Mouse (Mus musculus) adrenal gland, adult 8-10 months (tissue): ENCODE measurements around the gene Mcrip1. TPM values are rescaled to one million over a fixed set of nuclear protein-coding genes. Genes with fewer than 3 reads are reported as not detected.
"Not testable (repeated sequence)": the region's sequence is repeated elsewhere in the genome, so short reads cannot be mapped to it uniquely, and the experiment has no call there.

Source experiments
- DNase-seq: peaks from one replicate; pipeline ENCODE4 v3.0.0; 2022
- total RNA-seq, 4 experiments: library from RNA; stranded (reverse); gene quantifications; 2 replicates each; pipeline ENCODE4 v1.2.4; 2022

Gene Mcrip1
- total RNA-seq, 4 experiments from 2014 or later, result 62.9 to 67.8 (median 65.3) TPM

GRCm38 (mm10) chr11:120574278-120574600 lies 24.7 kb upstream of the Mcrip1 start:
- no peak for DNase-seq

- DNase-seq, result no peak
Observed at GRCm38 (mm10) chr11:120573585-120574277, 24.2 kb upstream of the Mcrip1 start.

GRCm38 (mm10) chr11:120572752-120573584 lies 23.4 kb upstream of the Mcrip1 start, which contains the start of gene P4hb:
TSS of gene P4hb (minus strand) at chr11:120573253.
- DNase-seq, result peak; percentile 100

GRCm38 (mm10) chr11:120572417-120572751 lies 22.9 kb upstream of the Mcrip1 start:
- DNase-seq, result no peak

GRCm38 (mm10) chr11:120571754-120572416 lies 22.4 kb upstream of the Mcrip1 start:
- no peak for DNase-seq

GRCm38 (mm10) chr11:120571122-120571521 lies 21.6 kb upstream of the Mcrip1 start:
- no peak for DNase-seq

GRCm38 (mm10) chr11:120568324-120568723 lies 18.8 kb upstream of the Mcrip1 start:
- no peak for DNase-seq

- DNase-seq, result no peak
Observed at GRCm38 (mm10) chr11:120565114-120565513, 15.6 kb upstream of the Mcrip1 start.

GRCm38 (mm10) chr11:120562949-120563348 lies 13.4 kb upstream of the Mcrip1 start:
- DNase-seq, result no peak

GRCm38 (mm10) chr11:120560952-120561728 lies 11.6 kb upstream of the Mcrip1 start:
- DNase-seq, result no peak

GRCm38 (mm10) chr11:120558843-120559242 lies 9.3 kb upstream of the Mcrip1 start:
- DNase-seq, result not testable (repeated sequence)

- DNase-seq, result peak; percentile 67
Observed at GRCm38 (mm10) chr11:120555260-120555659, 5.7 kb upstream of the Mcrip1 start.

GRCm38 (mm10) chr11:120554834-120555233 lies 5.3 kb upstream of the Mcrip1 start:
- peak; percentile 67 for DNase-seq

- no peak for DNase-seq
Observed at GRCm38 (mm10) chr11:120552736-120553135, 3.2 kb upstream of the Mcrip1 start.

GRCm38 (mm10) chr11:120550810-120551440 lies 1.4 kb upstream of the Mcrip1 start, which contains the start of gene Ppp1r27:
TSS of gene Ppp1r27 (minus strand) at chr11:120551132.
- DNase-seq, result no peak

- DNase-seq, result no peak
Observed at GRCm38 (mm10) chr11:120549986-120550809, 671 bp upstream of the Mcrip1 start.

- DNase-seq, result no peak
Observed at GRCm38 (mm10) chr11:120548786-120549167, 750 bp downstream of the Mcrip1 start.

GRCm38 (mm10) chr11:120548214-120548613 lies 1.3 kb downstream of the Mcrip1 start:
- no peak for DNase-seq

- DNase-seq, result no peak
Observed at GRCm38 (mm10) chr11:120547469-120547868, 2.1 kb downstream of the Mcrip1 start.

GRCm38 (mm10) chr11:120545964-120546363 lies 3.6 kb downstream of the Mcrip1 start:
- DNase-seq, result no peak

- no peak for DNase-seq
Observed at GRCm38 (mm10) chr11:120542376-120542775, 7.2 kb downstream of the Mcrip1 start.
